Mouse (Mus musculus): ENCODE data around the gene Cxcl12. TPM values are rescaled to one million over a fixed set of nuclear protein-coding genes. Genes with fewer than 3 reads are reported as not detected.

Cxcl12 gene
- polyA plus RNA-seq, 1 experiment from 2014 or later, result 57.9 TPM

DNA sequence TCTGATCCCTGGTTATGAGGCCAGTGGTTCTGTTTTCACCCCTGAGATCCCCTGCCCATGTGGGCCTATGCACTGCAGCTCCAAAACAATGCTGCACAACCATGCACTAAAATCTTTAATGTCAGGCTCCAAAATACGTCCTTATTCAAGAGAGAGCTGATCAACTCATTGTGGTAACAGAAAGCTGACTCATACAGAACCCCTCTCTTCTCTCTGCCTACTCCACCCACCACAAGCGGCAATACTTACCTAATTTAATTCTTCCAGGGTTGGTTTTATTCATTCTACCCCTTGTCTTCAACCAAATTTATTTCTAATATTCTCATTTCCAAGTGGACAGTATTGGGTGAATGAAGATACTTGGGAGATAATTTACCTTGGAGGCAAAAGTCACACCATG is 38.5 kb downstream of the Cxcl12 start:
- WGBS (ENCODE audit: insufficient replicate concordance), result 48% methylated on average over 2 of the region's 2 CpGs
- ATAC-seq, result no peak
- Histone ChIP-seq H3K4me1 (no peaks in the 10 kb centered on the region), H3K4me3 (no peak overlapping the region), H3K4me2 (no peak overlapping the region), H3K9me3 (replicated peaks) (no peaks in the 10 kb centered on the region), H3K36me3 (no peaks in the 10 kb centered on the region), H3K27ac (no peak overlapping the region), H3K9ac (no peak overlapping the region), H3K27me3 (replicated peaks) (no peaks in the 10 kb centered on the region)

GRCm38 (mm10) chr6:117207289-117207688 is 39.0 kb downstream of the Cxcl12 start:
- no peaks in the 10 kb centered on the region for H3K4me1 ChIP-seq
- no peak overlapping the region for H3K4me2 ChIP-seq
- no peaks in the 10 kb centered on the region for H3K27me3 ChIP-seq (replicated peaks)
- WGBS (ENCODE audit: insufficient replicate concordance), result 70% methylated on average over 1 of the region's 1 CpGs
- H3K4me3 ChIP-seq, result no peak overlapping the region
- H3K27ac ChIP-seq, result no peak overlapping the region
- ATAC-seq, result no peak
- no peaks in the 10 kb centered on the region for H3K9me3 ChIP-seq (replicated peaks)
- H3K9ac ChIP-seq, result no peak overlapping the region
- no peaks in the 10 kb centered on the region for H3K36me3 ChIP-seq

DNA sequence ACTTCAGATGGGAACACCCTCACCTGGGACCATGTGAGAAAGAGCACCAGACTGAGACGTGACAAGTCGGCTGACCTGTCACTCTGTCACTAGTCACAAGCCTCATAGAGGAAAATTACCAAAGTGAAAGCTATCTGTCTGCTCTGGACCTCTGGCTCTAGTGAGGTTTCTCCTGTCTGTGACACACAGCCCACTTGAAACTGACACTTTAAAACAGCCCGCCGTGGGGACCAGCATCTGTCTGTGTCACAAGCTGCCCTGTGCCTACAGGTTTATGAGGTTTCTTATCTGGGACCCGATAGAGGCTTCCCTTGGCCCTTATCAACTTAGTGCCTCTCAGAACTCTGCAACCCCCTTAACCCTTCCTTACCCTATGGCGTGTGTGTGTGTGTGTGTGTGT is 41.8 kb downstream of the Cxcl12 start:
- H3K36me3 ChIP-seq, result no peaks in the 10 kb centered on the region
- no peaks in the 10 kb centered on the region for H3K4me1 ChIP-seq
- H3K9me3 ChIP-seq (replicated peaks), result no peaks in the 10 kb centered on the region
- 21% methylated on average over 6 of the region's 6 CpGs for WGBS (ENCODE audit: insufficient replicate concordance)
- peaks cover 3% of the 10 kb centered on the region; the same call in 1 of the 2 replicates for H3K27me3 ChIP-seq (replicated peaks)
- H3K27ac ChIP-seq, result no peak overlapping the region
- no peak overlapping the region for H3K9ac ChIP-seq
- no peak overlapping the region for H3K4me2 ChIP-seq
- H3K4me3 ChIP-seq, result no peak overlapping the region
- no peak for ATAC-seq

DNA sequence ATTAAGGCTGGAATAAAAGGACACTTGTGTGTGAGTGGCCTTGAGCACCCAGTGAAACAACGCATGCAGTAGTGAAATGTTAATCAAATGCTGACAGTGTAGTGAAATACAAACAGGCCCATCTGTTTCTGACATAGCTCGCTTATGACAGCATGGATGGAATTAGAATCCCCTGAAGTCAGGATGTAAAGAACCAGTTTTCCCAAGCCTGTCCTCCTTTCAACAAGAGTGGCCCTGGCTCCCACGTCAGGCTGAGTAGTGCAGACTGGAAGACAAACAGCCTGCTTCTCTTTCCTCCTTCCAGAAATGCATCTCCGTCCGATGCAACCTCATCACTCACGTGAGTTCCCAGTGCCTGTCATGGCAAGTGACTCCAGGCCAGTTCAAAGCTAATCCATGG is 42.2 kb downstream of the Cxcl12 start:
- Histone ChIP-seq H3K9ac (no peak overlapping the region), H3K4me2 (no peak overlapping the region), H3K4me1 (no peaks in the 10 kb centered on the region), H3K4me3 (no peak overlapping the region), H3K27ac (no peak overlapping the region), H3K27me3 (replicated peaks) (peaks cover 3% of the 10 kb centered on the region; the same call in 1 of the 2 replicates), H3K9me3 (replicated peaks) (no peaks in the 10 kb centered on the region), H3K36me3 (no peaks in the 10 kb centered on the region)
- no peak for ATAC-seq
- WGBS (ENCODE audit: insufficient replicate concordance), result 60% methylated on average over 6 of the region's 6 CpGs

- no peak overlapping the region for H3K4me2 ChIP-seq
- no peaks in the 10 kb centered on the region for H3K36me3 ChIP-seq
- H3K4me3 ChIP-seq, result no peak overlapping the region
- peaks cover 3% of the 10 kb centered on the region; the same call in 1 of the 2 replicates for H3K27me3 ChIP-seq (replicated peaks)
- no peak overlapping the region for H3K9ac ChIP-seq
- ATAC-seq, result no peak
- H3K27ac ChIP-seq, result no peak overlapping the region
- no peaks in the 10 kb centered on the region for H3K4me1 ChIP-seq
- H3K9me3 ChIP-seq (replicated peaks), result no peaks in the 10 kb centered on the region
- WGBS (ENCODE audit: insufficient replicate concordance), result 69% methylated on average over 5 of the region's 5 CpGs
Measured at GRCm38 (mm10) chr6:117214506-117214905, 46.2 kb downstream of the Cxcl12 start.

DNA sequence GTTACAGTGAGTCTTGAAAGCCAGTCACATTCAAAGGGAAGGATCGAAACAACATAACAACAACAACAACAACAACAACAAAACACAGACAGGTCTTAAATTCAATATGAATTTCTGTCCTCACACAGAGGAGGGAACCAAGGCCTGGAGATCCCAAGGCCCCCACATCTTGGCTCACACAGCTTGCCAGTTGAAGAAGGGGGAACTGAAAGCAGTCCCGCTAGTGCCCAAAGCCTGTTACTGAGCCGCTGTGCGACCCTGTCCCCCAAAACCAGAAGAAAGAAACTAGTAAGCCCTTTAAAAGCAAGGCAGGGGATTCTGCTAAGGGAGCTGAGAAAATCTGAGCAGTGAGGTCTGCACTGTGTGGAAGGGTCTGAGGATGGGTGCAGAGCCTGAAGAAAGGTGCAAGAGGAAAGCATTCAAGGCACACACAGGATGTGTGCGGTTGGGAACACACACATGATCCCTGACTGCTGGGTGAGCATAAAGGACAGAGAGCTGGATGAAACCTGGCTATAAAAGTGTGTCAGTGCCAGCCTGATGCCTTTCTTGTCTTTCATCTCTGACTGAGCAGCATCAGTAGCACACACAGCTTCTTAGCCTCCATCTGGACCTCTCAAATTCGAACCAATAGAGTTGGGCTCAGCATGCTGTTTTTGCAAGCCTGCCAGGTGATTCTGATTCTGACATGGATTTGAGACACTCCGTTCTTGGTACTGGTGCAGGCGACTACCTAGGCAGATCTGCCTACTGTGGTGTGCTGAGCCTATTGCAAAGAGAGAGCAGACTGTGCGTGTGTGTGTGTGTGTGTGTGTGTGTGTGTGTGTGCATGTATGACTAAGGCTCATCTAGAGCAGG is 50.3 kb downstream of the Cxcl12 start:
- peaks cover 3% of the 10 kb centered on the region; the same call in 1 of the 2 replicates for H3K27me3 ChIP-seq (replicated peaks)
- no peak overlapping the region for H3K27ac ChIP-seq
- no peaks in the 10 kb centered on the region for H3K9me3 ChIP-seq (replicated peaks)
- no peak overlapping the region for H3K9ac ChIP-seq
- no peaks in the 10 kb centered on the region for H3K4me1 ChIP-seq
- 69% methylated on average over 9 of the region's 9 CpGs for WGBS (ENCODE audit: insufficient replicate concordance)
- H3K36me3 ChIP-seq, result no peaks in the 10 kb centered on the region
- no peak overlapping the region for H3K4me3 ChIP-seq
- ATAC-seq, result no peak
- H3K4me2 ChIP-seq, result no peak overlapping the region

GRCm38 (mm10) chr6:117219300-117219680 is 51.0 kb downstream of the Cxcl12 start:
- H3K27ac ChIP-seq, result no peak overlapping the region
- WGBS (ENCODE audit: insufficient replicate concordance), result 39% methylated on average over 3 of the region's 3 CpGs
- no peak for ATAC-seq

GRCm38 (mm10) chr6:117219911-117220481 is 51.7 kb downstream of the Cxcl12 start:
- no peaks in the 10 kb centered on the region for H3K36me3 ChIP-seq
- H3K27ac ChIP-seq, result no peak overlapping the region
- H3K4me2 ChIP-seq, result no peak overlapping the region
- no peak for ATAC-seq
- H3K9ac ChIP-seq, result no peak overlapping the region
- H3K9me3 ChIP-seq (replicated peaks), result no peaks in the 10 kb centered on the region
- no peaks in the 10 kb centered on the region for H3K4me1 ChIP-seq
- 67% methylated on average over 7 of the region's 7 CpGs for WGBS (ENCODE audit: insufficient replicate concordance)
- no peaks in the 10 kb centered on the region for H3K27me3 ChIP-seq (replicated peaks)
- H3K4me3 ChIP-seq, result no peak overlapping the region

More at GRCm38 (mm10) chr6:117219300-117219680, 51.0 kb downstream of the Cxcl12 start:
- Histone ChIP-seq H3K27me3 (replicated peaks) (no peaks in the 10 kb centered on the region), H3K4me1 (no peaks in the 10 kb centered on the region), H3K36me3 (no peaks in the 10 kb centered on the region), H3K4me3 (no peak overlapping the region), H3K4me2 (no peak overlapping the region), H3K9ac (no peak overlapping the region), H3K9me3 (replicated peaks) (no peaks in the 10 kb centered on the region)

DNA sequence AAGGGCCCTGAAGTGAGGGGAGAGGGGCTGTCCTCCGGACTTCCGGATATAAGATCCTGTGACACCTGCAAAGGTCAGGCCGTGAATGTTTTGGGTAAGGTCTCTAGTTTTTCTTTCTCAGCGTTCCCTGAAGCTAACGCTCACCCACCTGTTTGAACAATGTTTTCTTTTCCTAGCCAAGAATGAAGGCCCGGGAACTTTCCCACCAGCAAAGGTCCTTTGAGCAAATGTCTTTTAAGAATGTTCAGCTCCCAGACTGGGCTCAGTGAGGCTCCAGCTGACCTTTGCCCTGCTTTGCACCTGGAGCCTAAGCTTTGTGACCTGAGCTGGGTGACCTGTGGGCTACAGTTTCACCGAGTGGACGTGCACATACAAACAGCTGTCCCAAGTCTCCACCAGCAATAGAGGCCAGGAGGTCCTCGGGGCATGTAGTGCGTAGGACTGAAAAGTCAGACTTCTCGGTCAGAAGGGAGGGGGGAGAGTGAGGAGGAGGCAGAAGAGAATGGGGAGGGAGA is 52.6 kb downstream of the Cxcl12 start:
- no peak for ATAC-seq
- Histone ChIP-seq H3K4me2 (no peak overlapping the region), H3K9me3 (replicated peaks) (no peaks in the 10 kb centered on the region), H3K36me3 (no peaks in the 10 kb centered on the region), H3K27ac (no peak overlapping the region), H3K27me3 (replicated peaks) (no peaks in the 10 kb centered on the region), H3K4me3 (no peak overlapping the region), H3K9ac (no peak overlapping the region), H3K4me1 (no peaks in the 10 kb centered on the region)
- 69% methylated on average over 11 of the region's 11 CpGs for WGBS (ENCODE audit: insufficient replicate concordance)

All from liver, embryonic 12.5 days (tissue).